Comparison of ENCODE assay signal across 27 mouse cellular contexts in the genomic region with DNA sequence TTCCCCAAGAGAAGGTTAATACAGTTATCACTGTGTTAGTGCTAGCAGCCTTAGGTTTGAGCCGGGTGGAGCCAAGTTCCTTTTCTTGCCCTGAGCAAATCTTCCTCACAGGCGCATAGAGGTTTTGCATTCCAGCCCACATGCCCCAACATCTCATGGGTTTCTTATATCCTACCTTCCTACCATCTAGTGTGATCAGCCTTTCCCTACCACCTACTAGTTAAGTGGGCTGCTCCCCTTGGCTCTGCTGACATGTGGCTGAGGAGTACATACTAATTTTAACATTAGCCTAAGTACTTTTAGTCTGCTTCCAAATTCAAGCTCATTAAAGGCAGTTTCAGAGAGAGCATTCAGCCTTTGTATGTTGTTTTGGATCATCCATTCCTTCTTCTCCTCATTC.
"Had no signal": no experiment of that assay in that cellular context is flagged by ENCODE, and none has a peak within 500 bp of the region (broad histone marks: within the 10 kb centered on the region; RNA-seq: fewer than 3 reads in every experiment).

No protein-coding gene starts in this region.

- H3K27ac ChIP-seq: gastrocnemius, adult 2 months; heart, embryonic 10.5 days; hindbrain, embryonic 10.5 days; hindbrain, embryonic 12.5 days; hindbrain, embryonic 14.5 days; intestine, embryonic 15.5 days; kidney, embryonic 15.5 days; kidney, postnatal 0 days; limb, embryonic 13.5 days; limb, embryonic 15.5 days; liver, embryonic 12.5 days; liver, embryonic 14.5 days had no signal

- H3K4me2 ChIP-seq: heart, embryonic 12.5 days; hindbrain, embryonic 12.5 days; hindbrain, embryonic 14.5 days; intestine, embryonic 15.5 days; kidney, embryonic 15.5 days; limb, embryonic 13.5 days; limb, embryonic 15.5 days; liver, embryonic 12.5 days had no signal

- ATAC-seq: inflammation-experienced regulatory T-cells, adult 6 months; intestine, embryonic 15.5 days; intestine, postnatal 0 days; liver, embryonic 12.5 days had no signal

- H3K9ac ChIP-seq: heart, embryonic 12.5 days; hindbrain, embryonic 12.5 days; hindbrain, embryonic 14.5 days; intestine, embryonic 15.5 days; kidney, embryonic 15.5 days; limb, embryonic 13.5 days; limb, embryonic 15.5 days; liver, embryonic 12.5 days; liver, embryonic 14.5 days had no signal

- H3K4me3 ChIP-seq: gastrocnemius, adult 2 months; heart, embryonic 10.5 days; heart, embryonic 12.5 days; hindbrain, embryonic 10.5 days; hindbrain, embryonic 12.5 days; intestine, embryonic 15.5 days; kidney, embryonic 15.5 days; limb, embryonic 13.5 days; limb, embryonic 15.5 days; liver, embryonic 12.5 days had no signal

- DNase-seq: gastrocnemius, adult 2 months; gastrocnemius, postnatal 10 days; gastrocnemius, postnatal 25 days; heart, adult 18-20 months; heart, postnatal 10 days; heart, postnatal 4 days; kidney, adult 18-20 months; kidney, adult 9 months; kidney, postnatal 14 days; kidney, postnatal 36 days; layer of hippocampus, adult 9-11 months; layer of hippocampus, postnatal 36 days; left cerebral cortex, postnatal 4 days had no signal

- H3K9me3 ChIP-seq: heart, embryonic 10.5 days; hindbrain, embryonic 10.5 days; hindbrain, embryonic 12.5 days; intestine, embryonic 15.5 days; limb, embryonic 13.5 days; limb, embryonic 15.5 days; liver, embryonic 12.5 days had no signal

- H3K27me3 ChIP-seq: hindbrain, embryonic 12.5 days; intestine, embryonic 15.5 days; kidney, embryonic 15.5 days; limb, embryonic 13.5 days; limb, embryonic 15.5 days; liver, embryonic 12.5 days had no signal

- H3K36me3 ChIP-seq: heart, embryonic 10.5 days; heart, embryonic 12.5 days; hindbrain, embryonic 10.5 days; hindbrain, embryonic 12.5 days; intestine, embryonic 15.5 days; kidney, embryonic 15.5 days; limb, embryonic 13.5 days; limb, embryonic 15.5 days; liver, embryonic 12.5 days had no signal

- H3K4me1 ChIP-seq: heart, embryonic 10.5 days; heart, embryonic 12.5 days; hindbrain, embryonic 10.5 days; intestine, embryonic 15.5 days; kidney, embryonic 15.5 days; liver, embryonic 12.5 days had no signal
